Mouse (Mus musculus): Measurements from ENCODE around the gene Snurf.

- TF ChIP-seq CTCF (IDR thresholded peaks at IDR 0.05; ENCODE audit: low read depth) (no peak), EP300 (IDR thresholded peaks at IDR 0.05; ENCODE audit: low read depth) (no peak)
These were observed 42.8 kb upstream of the Snurf start for GRCm38 (mm10) chr7:60047481-60048201.

All from liver, postnatal 0 days (tissue).